Mouse (Mus musculus) kidney, adult 2 months (tissue): ENCODE measurements around the gene Vamp2. TPM values are rescaled to one million over a fixed set of nuclear protein-coding genes. Genes with fewer than 3 reads are reported as not detected.
A peak's percentile ranks its signal among the peaks of the same experiment; 100 is the strongest.

ENCODE experiments used
- DNase-seq: peaks from one replicate; pipeline ENCODE4 v3.0.0; 2021
- H3K27ac ChIP-seq: fragments of 200-500 bp; 2 replicates; pipeline ENCODE4 v1.5.1; 2012; ENCODE audit warnings: low read depth, low read length, control low read depth, inconsistent platforms; ENCODE audit not compliant: insufficient read depth
- H3K27me3 ChIP-seq: fragments of 200-500 bp; replicated peaks from 2 replicates; pipeline ENCODE4 v1.6.1; 2012; ENCODE audit warnings: mild to moderate bottlenecking, moderate library complexity, low read length, inconsistent platforms; ENCODE audit not compliant: control insufficient read depth, insufficient read depth
- H3K36me3 ChIP-seq: fragments of 200-500 bp; 2 replicates; pipeline ENCODE4 v1.6.1; 2012; ENCODE audit warnings: mild to moderate bottlenecking, moderate library complexity, low read length, inconsistent platforms; ENCODE audit not compliant: control insufficient read depth, insufficient read depth
- H3K4me1 ChIP-seq: fragments of 200-500 bp; 2 replicates; pipeline ENCODE4 v1.6.1; 2011; ENCODE audit warnings: low read length; ENCODE audit not compliant: control insufficient read depth, insufficient read depth
- H3K4me3 ChIP-seq: fragments of 200-500 bp; 2 replicates; pipeline ENCODE4 v1.5.1; 2011; ENCODE audit warnings: mild to moderate bottlenecking, low read depth, low read length, control low read depth; ENCODE audit not compliant: insufficient read depth
- CTCF ChIP-seq: fragments of 200-500 bp; conservative IDR thresholded peaks from 2 replicates; pipeline ENCODE4 v1.5.1; 2011; ENCODE audit warnings: low read depth, mild to moderate bottlenecking, control low read depth, low read length, moderate library complexity, mixed read lengths; ENCODE audit not compliant: insufficient read depth, insufficient read length
- POLR2A ChIP-seq: fragments of 200-500 bp; IDR thresholded peaks from one replicate; pipeline ENCODE4 v1.6.1; 2011; ENCODE audit warnings: low read depth, low read length, control low read depth
- WGBS: fragments of 180-500 bp; shearing (Covaris S2); methylation state at CpG from one replicate; pipeline ENCODE4 v1.1.7; 2018; 5-methylcytosine and 5-hydroxymethylcytosine counted together
- polyA plus RNA-seq: library from polyadenylated mRNA; depleted of rRNA; stranded (reverse); fragments of >200 nt; gene quantifications from 2 replicates; pipeline ENCODE4 v1.2.3, GENCODE M21; 2012

The Vamp2 gene
- polyA plus RNA-seq, 1 experiment = 106 TPM

- peaks cover 14% of the 10 kb centered on the region for H3K36me3 ChIP-seq
- no peak overlapping the region for H3K27ac ChIP-seq
- no peaks in the 10 kb centered on the region for H3K27me3 ChIP-seq
- no peak for DNase-seq
- H3K4me3 ChIP-seq = peak overlapping the region; percentile 10; the same call in 1 of the 2 replicates
- no peaks in the 10 kb centered on the region for H3K4me1 ChIP-seq
- TF ChIP-seq POLR2A = no peak
- TF ChIP-seq CTCF = no peak
- 19% methylated on average over 21 of the region's 21 CpGs for WGBS
Observed at GRCm38 (mm10) chr11:69111051-69111810, 22.9 kb downstream of the Vamp2 start.

DNA sequence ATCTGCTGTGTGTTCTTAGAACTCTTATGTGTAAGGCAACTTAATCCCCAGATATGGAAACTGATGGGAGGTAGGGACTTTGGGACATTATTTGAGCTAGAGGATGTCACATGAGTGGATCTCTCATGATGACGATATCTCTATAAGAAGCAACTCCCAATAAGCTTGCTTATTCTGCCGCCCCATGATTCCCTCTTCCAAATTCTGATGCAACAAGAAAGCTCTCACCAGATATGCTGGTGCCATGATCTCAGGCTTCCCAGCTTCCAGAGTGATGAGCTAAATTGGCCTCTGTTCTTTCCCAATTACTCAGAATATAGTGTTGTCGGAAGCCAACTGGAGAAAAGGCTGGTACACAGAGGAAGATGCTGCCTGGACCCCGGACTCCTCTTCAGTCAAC, 23.6 kb downstream of the Vamp2 start:
- Histone ChIP-seq H3K36me3 (peaks cover 12% of the 10 kb centered on the region), H3K4me1 (no peaks in the 10 kb centered on the region), H3K4me3 (no peak overlapping the region), H3K27ac (no peak overlapping the region), H3K27me3 (no peaks in the 10 kb centered on the region)
- TF ChIP-seq POLR2A (no peak), CTCF (no peak)
- 80% methylated on average over 4 of the region's 4 CpGs for whole genome bisulfite sequencing
- no peak for DNase-seq

- 82% methylated on average over 3 of the region's 3 CpGs for WGBS
- TF ChIP-seq POLR2A (no peak), CTCF (no peak)
- Histone ChIP-seq H3K36me3 (peaks cover 2% of the 10 kb centered on the region; the same call in 1 of the 2 replicates), H3K4me3 (no peak overlapping the region), H3K27me3 (no peaks in the 10 kb centered on the region), H3K4me1 (0 out of 2 replicates have a peak, but pooled peaks cover 5% of the 10 kb centered on the region), H3K27ac (no peak overlapping the region)
- DNase-seq = no peak
Observed at GRCm38 (mm10) chr11:69114018-69114417, 25.7 kb downstream of the Vamp2 start.

DNA sequence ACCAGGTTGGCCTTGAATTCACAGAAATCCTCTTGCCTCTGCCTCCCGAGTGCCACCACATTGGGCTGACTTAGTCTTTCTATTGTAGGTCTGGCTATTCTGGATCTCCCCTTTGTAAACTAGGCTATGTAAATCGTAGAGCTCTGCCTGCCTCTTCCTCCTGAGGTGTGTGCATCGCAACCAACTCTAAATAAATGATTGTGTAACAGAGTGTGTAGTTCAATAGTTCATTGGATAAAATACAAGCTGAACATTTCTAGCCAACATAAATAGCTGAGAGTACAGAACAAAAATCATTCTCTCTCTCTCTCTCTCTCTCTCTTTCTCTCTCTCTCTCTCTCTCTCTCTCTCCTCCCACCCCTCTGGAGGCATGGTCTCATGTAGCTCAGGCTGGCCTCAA, 26.3 kb downstream of the Vamp2 start:
- no peak overlapping the region for H3K27ac ChIP-seq

DNA sequence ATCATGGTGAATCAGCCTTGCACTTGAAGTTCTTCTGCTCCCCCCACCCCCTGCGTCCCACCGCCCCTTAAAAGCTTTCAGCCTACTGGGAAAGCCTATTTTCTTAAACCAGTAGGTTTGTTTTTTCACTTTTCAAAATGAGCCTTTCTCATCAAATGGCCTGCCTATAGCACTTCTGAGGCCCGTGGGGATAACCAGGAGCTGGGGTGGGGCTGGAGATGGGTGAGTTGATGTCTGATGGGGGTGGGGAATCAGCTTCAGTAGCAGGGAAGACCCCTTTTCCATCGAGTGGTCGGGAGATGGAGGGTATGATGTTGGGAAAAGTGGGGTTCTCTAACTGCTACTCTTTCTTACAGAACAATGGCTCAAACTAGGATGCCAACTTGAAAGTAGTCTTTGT, 28.6 kb downstream of the Vamp2 start:
- no peaks in the 10 kb centered on the region for H3K36me3 ChIP-seq
- H3K27me3 ChIP-seq = no peaks in the 10 kb centered on the region
- DNase-seq = no peak
- whole genome bisulfite sequencing = 59% methylated on average over 5 of the region's 5 CpGs
- H3K4me1 ChIP-seq = 0 out of 2 replicates have a peak, but pooled peaks cover 8% of the 10 kb centered on the region
- TF ChIP-seq POLR2A = no peak
- no peak for TF ChIP-seq CTCF
- no peak overlapping the region for H3K27ac ChIP-seq
- no peak overlapping the region for H3K4me3 ChIP-seq

More for the DNA sequence above, 26.3 kb downstream of the Vamp2 start:
- WGBS = 81% methylated on average over 3 of the region's 3 CpGs
- Histone ChIP-seq H3K4me3 (no peak overlapping the region), H3K27me3 (no peaks in the 10 kb centered on the region), H3K4me1 (0 out of 2 replicates have a peak, but pooled peaks cover 8% of the 10 kb centered on the region), H3K36me3 (no peaks in the 10 kb centered on the region)
- no peak for TF ChIP-seq POLR2A
- TF ChIP-seq CTCF = no peak
- no peak for DNase-seq

- DNase-seq = peak; percentile 65
- TF ChIP-seq CTCF (no peak), POLR2A (no peak)
Observed at GRCm38 (mm10) chr11:69117737-69118695, 29.7 kb downstream of the Vamp2 start.

More at GRCm38 (mm10) chr11:69117737-69118695, 29.7 kb downstream of the Vamp2 start:
- Histone ChIP-seq H3K36me3 (no peaks in the 10 kb centered on the region), H3K27me3 (no peaks in the 10 kb centered on the region), H3K4me3 (peak overlapping the region; percentile 69), H3K27ac (peak overlapping the region; percentile 11), H3K4me1 (0 out of 2 replicates have a peak, but pooled peaks cover 8% of the 10 kb centered on the region)
- WGBS = under 1% methylated on average over 45 of the region's 45 CpGs
